Mouse (Mus musculus) kidney, adult 2 months (tissue): ENCODE data around the gene Hcls1.

Source experiments
- CTCF ChIP-seq: fragments of 200-500 bp; conservative IDR thresholded peaks from 2 replicates; pipeline ENCODE4 v1.5.1; 2011; ENCODE audit warnings: low read depth, mild to moderate bottlenecking, control low read depth, low read length, moderate library complexity, mixed read lengths; ENCODE audit not compliant: insufficient read depth, insufficient read length
- POLR2A ChIP-seq: fragments of 200-500 bp; IDR thresholded peaks from one replicate; pipeline ENCODE4 v1.6.1; 2011; ENCODE audit warnings: low read depth, low read length, control low read depth

- TF ChIP-seq POLR2A (no peak), CTCF (no peak)
Observed at GRCm38 (mm10) chr16:36934841-36935620, at the start of gene Hcls1.
